Mouse (Mus musculus): Measurements from ENCODE around the gene Ankrd60.

Ankrd60 gene

GRCm38 (mm10) chr2:173577669-173578557, at the start of gene Ankrd60:
Gene Ankrd60, minus strand, starts transcription at chr2:173578365.
- CTCF ChIA-PET, result interaction anchor here (0.6 kb wide), 1 partner anchor 14 kb away, joined by 3 read pairs; no protein-coding TSS in a partner anchor

- CTCF ChIA-PET, result no interaction called here
Measured at GRCm38 (mm10) chr2:173625786-173626185, 47.6 kb upstream of the Ankrd60 start.

- CTCF ChIA-PET, result no interaction called here
Measured at GRCm38 (mm10) chr2:173624667-173625066, 46.5 kb upstream of the Ankrd60 start.

- CTCF ChIA-PET, result no interaction called here
Measured at GRCm38 (mm10) chr2:173622173-173622601, 44.0 kb upstream of the Ankrd60 start.

GRCm38 (mm10) chr2:173620645-173621044, 42.5 kb upstream of the Ankrd60 start:
- CTCF ChIA-PET, result interaction anchor here (0.6 kb wide), 1 partner anchor 354 kb away, joined by 3 read pairs; no protein-coding TSS in a partner anchor

GRCm38 (mm10) chr2:173619132-173619531, 41.0 kb upstream of the Ankrd60 start:
- CTCF ChIA-PET, result no interaction called here

GRCm38 (mm10) chr2:173616156-173616555, 38.0 kb upstream of the Ankrd60 start:
- CTCF ChIA-PET, result no interaction called here

- CTCF ChIA-PET, result no interaction called here
Measured at GRCm38 (mm10) chr2:173615378-173616081, 37.4 kb upstream of the Ankrd60 start.

- CTCF ChIA-PET, result no interaction called here
Measured at GRCm38 (mm10) chr2:173608020-173608958, 30.1 kb upstream of the Ankrd60 start.

GRCm38 (mm10) chr2:173606415-173606804, 28.2 kb upstream of the Ankrd60 start:
- CTCF ChIA-PET, result no interaction called here

- CTCF ChIA-PET, result no interaction called here
Measured at GRCm38 (mm10) chr2:173605713-173606414, 27.7 kb upstream of the Ankrd60 start.

- CTCF ChIA-PET, result no interaction called here
Measured at GRCm38 (mm10) chr2:173601861-173602260, 23.7 kb upstream of the Ankrd60 start.

GRCm38 (mm10) chr2:173595374-173595781, 17.2 kb upstream of the Ankrd60 start:
- CTCF ChIA-PET, result no interaction called here

- CTCF ChIA-PET, result interaction anchor here (0.5 to 0.6 kb wide), 2 partner anchors 9 to 483 kb away, joined by 3 to 4 read pairs; no protein-coding TSS in a partner anchor
Measured at GRCm38 (mm10) chr2:173594313-173595063, 16.3 kb upstream of the Ankrd60 start.

- CTCF ChIA-PET, result no interaction called here
Measured at GRCm38 (mm10) chr2:173593841-173594240, 15.7 kb upstream of the Ankrd60 start.

GRCm38 (mm10) chr2:173592781-173593180, 14.6 kb upstream of the Ankrd60 start:
- CTCF ChIA-PET, result no interaction called here

GRCm38 (mm10) chr2:173587411-173587810, 9.2 kb upstream of the Ankrd60 start:
- CTCF ChIA-PET, result interaction anchor here (0.5 to 0.7 kb wide), 5 partner anchors 110 to 441 kb away, joined by 3 to 14 read pairs (median 4); no protein-coding TSS in a partner anchor

- CTCF ChIA-PET, result interaction anchor here (0.7 to 1.4 kb wide), 3 partner anchors 134 to 1167 kb away, joined by 3 read pairs; no protein-coding TSS in a partner anchor
Measured at GRCm38 (mm10) chr2:173586118-173586968, 8.2 kb upstream of the Ankrd60 start.

Data from spleen, embryonic (tissue).